Mouse (Mus musculus): ENCODE results near the gene Macrod1. TPM values are rescaled to one million over a fixed set of nuclear protein-coding genes. Genes with fewer than 3 reads are reported as not detected.

The Macrod1 gene
- 16.0 and 19.4 TPM in 2 replicates for polyA plus RNA-seq (2015; fragmentation: Nextera tagmentation; extraction: Ambion mirVana)

- no peaks in the 10 kb centered on the region for H3K9me3 ChIP-seq (ENCODE audit: low read length)
- TF ChIP-seq CTCF (IDR thresholded peaks at IDR 0.05) = 0 out of 2 replicates have a peak, but pooled peaks have one; percentile 10
- no peak for TF ChIP-seq EP300 (IDR thresholded peaks at IDR 0.05)
- no peaks in the 10 kb centered on the region for H3K27me3 ChIP-seq (replicated peaks; ENCODE audit: insufficient read depth, low read length)
- peak; percentile 72 for ATAC-seq
- peak; percentile 84 for DNase-seq (ENCODE audit: low spot score)
- WGBS = 2% methylated on average over 53 of the region's 72 CpGs
- no peaks in the 10 kb centered on the region for H3K36me3 ChIP-seq (ENCODE audit: insufficient read depth, low read length)
- peak within 1 kb of the TSS; percentile 51 for H3K9ac ChIP-seq (replicated peaks; ENCODE audit: low read depth)
- H3K4me3 ChIP-seq (ENCODE audit: low read depth, low read length) = peak within 1 kb of the TSS; percentile 67
- H3K4me2 ChIP-seq (replicated peaks; ENCODE audit: low read depth, low read length) = peak within 1 kb of the TSS; percentile 99
- peak within 1 kb of the TSS; percentile 62 for H3K27ac ChIP-seq (ENCODE audit: low read length)
- H3K4me1 ChIP-seq (ENCODE audit: insufficient read depth, low read depth, low read length) = peaks cover 7% of the 10 kb centered on the region; the same call in 1 of the 2 replicates
Measured at GRCm38 (mm10) chr19:7056248-7057087, at the start of gene Macrod1. TSS of gene Macrod1 (plus strand) at chr19:7056810.

- no peak overlapping the region for H3K4me3 ChIP-seq (ENCODE audit: low read depth, low read length)
- WGBS = 57% methylated on average over 8 of the region's 9 CpGs
- H3K4me1 ChIP-seq (ENCODE audit: insufficient read depth, low read depth, low read length) = no peaks in the 10 kb centered on the region; the same call in 1 of the 2 replicates
- no peak overlapping the region for H3K4me2 ChIP-seq (replicated peaks; ENCODE audit: low read depth, low read length)
- TF ChIP-seq CTCF (IDR thresholded peaks at IDR 0.05) = no peak
- no peak for TF ChIP-seq EP300 (IDR thresholded peaks at IDR 0.05)
- no peak overlapping the region for H3K9ac ChIP-seq (replicated peaks; ENCODE audit: low read depth)
- no peaks in the 10 kb centered on the region for H3K9me3 ChIP-seq (ENCODE audit: low read length)
- peak overlapping the region; percentile 20; the same call in 1 of the 2 replicates for H3K27ac ChIP-seq (ENCODE audit: low read length)
- no peaks in the 10 kb centered on the region for H3K36me3 ChIP-seq (ENCODE audit: insufficient read depth, low read length)
- ATAC-seq (peak; percentile 71), DNase-seq (ENCODE audit: low spot score) (peak; percentile 58)
- H3K27me3 ChIP-seq (replicated peaks; ENCODE audit: insufficient read depth, low read length) = no peaks in the 10 kb centered on the region
Measured at GRCm38 (mm10) chr19:7006892-7007593, 49.6 kb upstream of the Macrod1 start.

GRCm38 (mm10) chr19:7012426-7012825, 44.2 kb upstream of the Macrod1 start:
- no peaks in the 10 kb centered on the region for H3K36me3 ChIP-seq (ENCODE audit: insufficient read depth, low read length)
- WGBS = 60% methylated on average over 4 of the region's 4 CpGs
- H3K27me3 ChIP-seq (replicated peaks; ENCODE audit: insufficient read depth, low read length) = no peaks in the 10 kb centered on the region
- no peak overlapping the region for H3K9ac ChIP-seq (replicated peaks; ENCODE audit: low read depth)
- no peak overlapping the region for H3K4me3 ChIP-seq (ENCODE audit: low read depth, low read length)
- no peak overlapping the region for H3K27ac ChIP-seq (ENCODE audit: low read length)
- no peaks in the 10 kb centered on the region for H3K9me3 ChIP-seq (ENCODE audit: low read length)
- no peak overlapping the region for H3K4me2 ChIP-seq (replicated peaks; ENCODE audit: low read depth, low read length)
- no peaks in the 10 kb centered on the region for H3K4me1 ChIP-seq (ENCODE audit: insufficient read depth, low read depth, low read length)
- DNase-seq (ENCODE audit: low spot score) (no peak), ATAC-seq (no peak)
- no peak for TF ChIP-seq CTCF (IDR thresholded peaks at IDR 0.05)
- no peak for TF ChIP-seq EP300 (IDR thresholded peaks at IDR 0.05)

- no peak overlapping the region for H3K4me3 ChIP-seq (ENCODE audit: low read depth, low read length)
- H3K4me2 ChIP-seq (replicated peaks; ENCODE audit: low read depth, low read length) = no peak overlapping the region
- no peaks in the 10 kb centered on the region for H3K9me3 ChIP-seq (ENCODE audit: low read length)
- 90% methylated on average over 9 of the region's 9 CpGs for WGBS
- no peak overlapping the region for H3K9ac ChIP-seq (replicated peaks; ENCODE audit: low read depth)
- ATAC-seq = no peak
- no peaks in the 10 kb centered on the region for H3K27me3 ChIP-seq (replicated peaks; ENCODE audit: insufficient read depth, low read length)
- H3K27ac ChIP-seq (ENCODE audit: low read length) = no peak overlapping the region
- H3K4me1 ChIP-seq (ENCODE audit: insufficient read depth, low read depth, low read length) = no peaks in the 10 kb centered on the region
- no peaks in the 10 kb centered on the region for H3K36me3 ChIP-seq (ENCODE audit: insufficient read depth, low read length)
- no peak for TF ChIP-seq CTCF (IDR thresholded peaks at IDR 0.05)
- no peak for TF ChIP-seq EP300 (IDR thresholded peaks at IDR 0.05)
- DNase-seq (ENCODE audit: low spot score) = no peak
Measured at GRCm38 (mm10) chr19:7013984-7014383, 42.6 kb upstream of the Macrod1 start.

- H3K36me3 ChIP-seq (ENCODE audit: insufficient read depth, low read length) = no peaks in the 10 kb centered on the region
- no peak overlapping the region for H3K4me2 ChIP-seq (replicated peaks; ENCODE audit: low read depth, low read length)
- DNase-seq (ENCODE audit: low spot score) = no peak
- no peaks in the 10 kb centered on the region for H3K9me3 ChIP-seq (ENCODE audit: low read length)
- no peaks in the 10 kb centered on the region for H3K4me1 ChIP-seq (ENCODE audit: insufficient read depth, low read depth, low read length)
- WGBS = 85% methylated on average over 18 of the region's 20 CpGs
- no peaks in the 10 kb centered on the region for H3K27me3 ChIP-seq (replicated peaks; ENCODE audit: insufficient read depth, low read length)
- ATAC-seq = no peak
- H3K4me3 ChIP-seq (ENCODE audit: low read depth, low read length) = no peak overlapping the region
- TF ChIP-seq CTCF (IDR thresholded peaks at IDR 0.05) (no peak), EP300 (IDR thresholded peaks at IDR 0.05) (no peak)
- no peak overlapping the region for H3K9ac ChIP-seq (replicated peaks; ENCODE audit: low read depth)
- no peak overlapping the region for H3K27ac ChIP-seq (ENCODE audit: low read length)
Measured at GRCm38 (mm10) chr19:7014481-7015135, 42.0 kb upstream of the Macrod1 start.

All from lung, postnatal 0 days (tissue).